Comparison of ENCODE assay signal across 8 mouse cellular contexts in the genomic region with DNA sequence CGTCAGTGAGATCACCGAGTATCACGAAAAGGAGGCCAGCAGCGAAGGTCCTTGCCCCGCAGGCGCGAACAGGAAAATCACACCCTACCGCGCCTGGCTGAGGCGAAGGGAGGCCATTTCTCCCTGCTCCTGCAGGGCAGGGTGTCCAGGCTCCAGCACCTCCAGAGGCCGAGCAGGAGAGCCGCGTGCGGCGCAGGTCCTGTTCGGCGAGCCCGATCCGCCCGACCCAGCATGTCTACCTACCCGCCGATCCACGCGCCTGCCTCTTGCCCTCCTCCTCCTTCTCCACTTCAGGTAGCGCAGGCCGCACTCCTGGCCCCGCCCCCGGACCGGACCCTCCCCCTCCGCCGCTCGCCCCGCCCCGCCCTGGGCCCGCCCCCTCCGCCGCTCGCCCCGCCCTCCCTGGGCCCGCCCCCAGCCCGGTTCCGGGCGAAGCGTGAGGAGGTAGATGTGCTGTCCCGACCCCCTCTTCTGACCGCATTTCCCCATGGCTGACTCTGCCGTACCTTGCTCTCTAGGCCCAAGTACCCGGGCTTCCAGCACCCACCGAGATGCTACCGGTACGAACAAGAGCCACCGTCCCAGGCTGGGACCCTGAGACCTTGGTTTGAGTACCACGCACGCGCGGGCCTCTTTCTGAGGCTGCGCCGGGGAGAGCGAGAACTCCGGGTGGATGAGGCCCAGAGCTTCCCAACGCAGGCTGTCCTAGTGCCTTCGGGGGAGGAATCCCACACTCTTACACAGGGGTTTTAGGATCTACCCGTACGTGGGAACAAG. TPM values are rescaled to one million over a fixed set of nuclear protein-coding genes. Genes with fewer than 3 reads are reported as not detected.
DNase-seq lines count a peak whose midpoint lies in the region; ATAC-seq lines count a peak whose summit lies in the region.

A gene (plus strand): TSS at position 73 of the 777 bp plus-strand sequence.
A gene (minus strand): TSS at position 588 of the 777 bp plus-strand sequence.

- peak within 1 kb of the TSS; percentile 79 for H3K27ac ChIP-seq in hindbrain, embryonic 11.5 days (ENCODE audit: low read depth, low read length)

- DNase-seq in Muller cell, postnatal 12 days (ENCODE audit: inconsistent ontology term), result peak; percentile 91
- peak; percentile 89 for DNase-seq in cerebellum, adult 9-11 months
- peak; percentile 64 to 85 for DNase-seq in frontal cortex, adult 2 months (ENCODE audit: extremely low spot score in 1 of 2, low spot score in 1 of 2)
- peak; percentile 90 for DNase-seq in hindbrain, embryonic 11.5 days (ENCODE audit: low spot score)
- peak; percentile 81 to 85 for DNase-seq in layer of hippocampus, postnatal 10 days (ENCODE audit: low spot score in 2 of 2)
- peak; percentile 83 for DNase-seq in lung, postnatal 10 days
- peak; percentile 88 for DNase-seq in ovary, postnatal 36 days (ENCODE audit: low spot score)
- DNase-seq in thymus, postnatal 25 days, result peak; percentile 91

- WGBS in hindbrain, embryonic 11.5 days, result under 1% methylated on average over 50 of the region's 64 CpGs

- ATAC-seq in hindbrain, embryonic 11.5 days (ENCODE audit: low FRiP score), result peak; percentile 96

- H3K4me1 ChIP-seq in hindbrain, embryonic 11.5 days (replicated peaks; ENCODE audit: control insufficient read depth, insufficient read depth, low read length), result no peaks in the 10 kb centered on the region

- peak within 1 kb of the TSS; percentile 81 for H3K9ac ChIP-seq in hindbrain, embryonic 11.5 days (ENCODE audit: low read depth, low read length)

- H3K36me3 ChIP-seq in hindbrain, embryonic 11.5 days (ENCODE audit: control insufficient read depth, insufficient read depth, low read length), result no peaks in the 10 kb centered on the region

- peak within 1 kb of the TSS; percentile 67 for H3K4me3 ChIP-seq in hindbrain, embryonic 11.5 days (ENCODE audit: low read depth, low read length)

- peak within 1 kb of the TSS; percentile 50 for H3K4me2 ChIP-seq in hindbrain, embryonic 11.5 days (replicated peaks; ENCODE audit: low read depth, low read length)

- H3K27me3 ChIP-seq in hindbrain, embryonic 11.5 days (ENCODE audit: control insufficient read depth, insufficient read depth, low read length), result no peaks in the 10 kb centered on the region

- no peaks in the 10 kb centered on the region for H3K9me3 ChIP-seq in hindbrain, embryonic 11.5 days (ENCODE audit: control insufficient read depth, low read length)

RNA-seq across cellular contexts. Expression of the first gene that starts in this region (rescaled TPM):
- polyA plus RNA-seq in frontal cortex, adult 2 months (2012; rRNA removed), result 13.3 and 16.0 TPM in 2 replicates
- polyA plus RNA-seq in hindbrain, embryonic 11.5 days (2014; fragmentation: Nextera tagmentation; extraction: Ambion mirVana), result 21.3 and 23.2 TPM in 2 replicates
- 10 to 100 TPM; 21.8 to 21.9 TPM for total RNA-seq in layer of hippocampus, postnatal 10 days (2021)

RNA-seq across cellular contexts. Expression of the second gene that starts in this region (rescaled TPM):
- 15.5 and 17.2 TPM in 2 replicates for polyA plus RNA-seq in frontal cortex, adult 2 months (2012; rRNA removed)
- polyA plus RNA-seq in hindbrain, embryonic 11.5 days (2014; fragmentation: Nextera tagmentation; extraction: Ambion mirVana), result 34.7 and 34.9 TPM in 2 replicates
- total RNA-seq in layer of hippocampus, postnatal 10 days (2021), result 10 to 100 TPM; 20.1 to 22.8 TPM

Comparison
In these comparisons a context has a peak if more than half of its experiments do, and no peak if none do; other contexts are left out.
1. Peak in every context shown above with its lines: DNase-seq, ATAC-seq, H3K4me3 ChIP-seq and H3K27ac ChIP-seq.